Mouse (Mus musculus): ENCODE results near the gene Zfp646. TPM values are rescaled to one million over a fixed set of nuclear protein-coding genes. Genes with fewer than 3 reads are reported as not detected.

Gene Zfp646
- polyA plus RNA-seq, 1 experiment from 2014 or later: 10.9 TPM

GRCm38 (mm10) chr7:127866434-127866833 is 9.6 kb upstream of the Zfp646 start:
- Histone ChIP-seq H3K36me3 (peaks cover 38% of the 10 kb centered on the region), H3K9me3 (replicated peaks) (no peaks in the 10 kb centered on the region), H3K4me2 (replicated peaks) (no peak overlapping the region), H3K9ac (no peak overlapping the region), H3K4me1 (peaks cover 9% of the 10 kb centered on the region; the same call in 1 of the 2 replicates), H3K27ac (replicated peaks) (no peak overlapping the region), H3K4me3 (replicated peaks) (no peak overlapping the region), H3K27me3 (no peaks in the 10 kb centered on the region)
- no peak for ATAC-seq (ENCODE audit: insufficient number of reproducible peaks, low FRiP score, low TSS enrichment, low read depth)
- 94% methylated on average over 12 of the region's 12 CpGs for WGBS

DNA sequence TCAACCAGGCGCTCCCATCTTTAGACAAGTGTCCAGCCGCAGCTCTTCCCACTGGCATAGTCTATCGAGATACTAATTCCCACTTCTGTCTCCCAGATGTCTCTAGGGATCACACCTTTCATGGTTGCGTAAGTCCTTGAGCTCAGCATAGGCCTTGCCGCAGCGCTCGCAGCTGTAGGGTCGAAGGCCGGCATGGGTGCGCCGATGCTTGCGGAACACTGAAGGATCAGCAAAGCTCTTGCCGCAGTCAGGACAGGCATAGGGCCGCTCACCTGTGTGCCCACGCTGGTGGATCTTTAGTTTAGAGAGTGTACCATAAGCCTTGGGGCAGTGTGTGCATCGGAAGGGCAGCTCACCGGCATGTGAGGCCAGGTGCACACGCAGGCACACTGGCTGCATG is 8.4 kb upstream of the Zfp646 start:
- WGBS: 97% methylated on average over 18 of the region's 18 CpGs
- Histone ChIP-seq H3K9ac (no peak overlapping the region), H3K4me2 (replicated peaks) (no peak overlapping the region), H3K9me3 (replicated peaks) (no peaks in the 10 kb centered on the region), H3K27ac (replicated peaks) (no peak overlapping the region), H3K36me3 (peaks cover 38% of the 10 kb centered on the region), H3K4me3 (replicated peaks) (no peak overlapping the region), H3K27me3 (no peaks in the 10 kb centered on the region), H3K4me1 (peaks cover 9% of the 10 kb centered on the region; the same call in 1 of the 2 replicates)
- ATAC-seq (ENCODE audit: insufficient number of reproducible peaks, low FRiP score, low TSS enrichment, low read depth): no peak

DNA sequence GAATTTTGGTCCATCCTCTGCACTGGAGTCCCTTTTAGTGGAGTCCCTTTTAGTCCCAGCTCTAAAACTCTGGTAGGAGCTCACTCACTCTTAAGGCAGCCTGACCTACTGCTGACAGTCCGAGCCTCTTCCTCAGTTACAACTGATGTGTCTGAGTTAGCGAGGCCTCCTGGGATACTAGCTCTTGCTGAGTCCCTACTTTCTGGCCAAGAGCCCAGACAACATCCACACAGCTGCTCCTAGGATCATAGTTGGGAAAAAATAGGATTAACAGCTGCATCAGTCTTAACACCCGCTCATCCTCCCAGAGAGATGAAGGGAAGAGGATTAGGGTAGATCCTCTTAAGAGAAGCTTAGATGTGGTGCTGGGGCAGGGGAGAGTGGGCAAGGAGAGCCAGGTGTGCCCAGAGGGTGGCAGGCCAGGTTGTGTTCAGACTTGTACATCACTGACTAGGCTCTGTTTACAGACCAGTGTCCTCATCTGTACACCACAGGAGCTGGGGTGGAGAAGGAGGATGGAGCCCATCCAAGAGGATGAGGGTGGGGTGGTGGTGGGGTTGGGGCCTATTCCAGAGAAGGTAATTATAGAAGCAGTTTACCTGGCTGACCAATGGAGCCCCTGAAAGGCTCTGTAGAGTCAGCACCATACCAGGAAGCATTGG is 6.7 kb upstream of the Zfp646 start:
- Histone ChIP-seq H3K4me3 (replicated peaks) (no peak overlapping the region), H3K9ac (no peak overlapping the region), H3K27ac (replicated peaks) (peak overlapping the region; percentile 31), H3K27me3 (no peaks in the 10 kb centered on the region), H3K4me1 (peaks cover 13% of the 10 kb centered on the region), H3K4me2 (replicated peaks) (no peak overlapping the region), H3K9me3 (replicated peaks) (no peaks in the 10 kb centered on the region), H3K36me3 (peaks cover 44% of the 10 kb centered on the region)
- ATAC-seq (ENCODE audit: insufficient number of reproducible peaks, low FRiP score, low TSS enrichment, low read depth): peak; percentile 59
- WGBS: 37% methylated on average over 3 of the region's 3 CpGs

DNA sequence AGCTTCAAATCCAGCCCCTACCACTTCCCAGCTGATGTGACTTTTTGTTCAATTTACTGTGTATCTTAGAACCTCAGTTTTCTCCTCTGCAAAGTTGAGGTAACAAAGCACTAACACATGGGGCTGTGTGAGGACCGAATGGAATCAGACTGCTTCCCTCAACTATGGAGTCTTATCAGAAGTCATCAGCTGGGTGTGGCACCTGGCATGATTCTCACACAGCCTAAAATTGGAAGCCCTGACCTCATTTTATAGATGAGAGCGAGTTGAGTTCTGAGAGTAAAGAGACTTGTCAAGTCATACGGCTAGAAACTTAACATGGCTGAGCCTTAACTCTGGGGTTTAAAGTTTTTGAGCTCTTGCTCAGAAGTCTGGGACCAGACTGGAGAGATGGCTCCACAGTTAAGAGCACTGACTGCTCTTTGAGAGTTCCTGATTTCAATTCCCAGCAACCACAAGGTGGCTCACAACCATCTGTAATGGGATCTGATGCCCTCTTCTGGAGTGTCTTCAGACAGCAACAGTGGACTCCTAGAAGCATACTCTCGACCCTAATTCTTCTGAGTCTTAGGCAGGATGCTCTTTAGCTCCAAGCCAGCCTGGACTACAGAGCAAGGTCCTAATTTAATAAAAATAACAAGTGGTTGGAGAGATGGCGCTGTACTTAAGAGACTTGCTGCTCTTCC is 5.7 kb upstream of the Zfp646 start:
- Histone ChIP-seq H3K4me1 (peaks cover 21% of the 10 kb centered on the region), H3K4me2 (replicated peaks) (no peak overlapping the region), H3K27ac (replicated peaks) (no peak overlapping the region), H3K4me3 (replicated peaks) (no peak overlapping the region), H3K9ac (no peak overlapping the region), H3K36me3 (peaks cover 38% of the 10 kb centered on the region), H3K27me3 (no peaks in the 10 kb centered on the region), H3K9me3 (replicated peaks) (no peaks in the 10 kb centered on the region)
- 74% methylated on average over 5 of the region's 5 CpGs for WGBS
- no peak for ATAC-seq (ENCODE audit: insufficient number of reproducible peaks, low FRiP score, low TSS enrichment, low read depth)

DNA sequence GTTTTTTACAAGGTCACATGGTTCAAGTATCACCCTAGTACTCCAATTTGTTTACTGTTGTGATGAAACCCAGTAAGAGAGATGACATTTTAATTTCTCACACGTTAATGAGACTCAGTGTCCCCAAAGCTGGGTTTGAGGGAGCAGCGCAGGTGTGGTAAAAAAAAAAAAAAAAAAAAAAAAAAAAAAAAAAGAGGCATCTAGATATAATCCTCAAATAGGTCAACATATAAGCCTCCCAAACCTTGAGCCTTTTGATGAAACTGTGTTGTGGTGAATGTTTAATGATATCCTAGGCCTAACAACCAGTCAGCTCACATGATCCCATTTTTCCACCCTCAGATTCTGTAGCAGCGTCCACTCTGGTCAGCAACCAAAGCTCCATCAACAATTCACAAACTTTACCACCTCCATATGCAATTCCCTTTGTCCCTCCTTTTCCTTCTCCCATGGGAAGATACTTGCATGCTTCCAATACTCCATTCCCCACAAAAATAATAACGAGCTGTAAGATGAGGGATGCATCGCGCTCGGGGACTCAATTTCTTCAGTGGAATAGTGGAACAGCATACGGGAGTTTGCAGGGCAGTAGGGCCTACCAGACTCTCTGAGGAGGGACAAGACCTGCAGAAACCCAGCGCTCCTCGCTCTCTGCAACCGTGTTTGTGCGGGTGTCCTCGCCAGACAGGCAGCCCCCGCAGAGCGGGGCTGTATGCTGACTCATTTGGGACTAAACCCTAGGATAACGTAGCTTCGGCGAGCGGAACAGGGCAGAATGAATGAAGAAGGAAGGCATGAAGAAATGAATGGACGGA is 1.0 kb upstream of the Zfp646 start:
- ATAC-seq (ENCODE audit: insufficient number of reproducible peaks, low FRiP score, low TSS enrichment, low read depth): no peak
- Histone ChIP-seq H3K4me3 (replicated peaks) (peak overlapping the region; percentile 82), H3K27ac (replicated peaks) (peak overlapping the region; percentile 99), H3K9ac (peak overlapping the region; percentile 93), H3K4me1 (peaks cover 23% of the 10 kb centered on the region), H3K9me3 (replicated peaks) (no peaks in the 10 kb centered on the region), H3K4me2 (replicated peaks) (peak overlapping the region; percentile 76), H3K36me3 (peaks cover 29% of the 10 kb centered on the region), H3K27me3 (no peaks in the 10 kb centered on the region)
- 4% methylated on average over 20 of the region's 20 CpGs for WGBS

GRCm38 (mm10) chr7:127875627-127876001 is 407 bp upstream of the Zfp646 start:
- Histone ChIP-seq H3K27ac (replicated peaks) (peak overlapping the region; percentile 99), H3K4me3 (replicated peaks) (peak overlapping the region; percentile 82), H3K9ac (peak overlapping the region; percentile 93), H3K4me2 (replicated peaks) (peak overlapping the region; percentile 76), H3K27me3 (no peaks in the 10 kb centered on the region), H3K36me3 (peaks cover 35% of the 10 kb centered on the region), H3K4me1 (peaks cover 23% of the 10 kb centered on the region), H3K9me3 (replicated peaks) (no peaks in the 10 kb centered on the region)
- peak; percentile 94 for ATAC-seq (ENCODE audit: insufficient number of reproducible peaks, low FRiP score, low TSS enrichment, low read depth)
- WGBS: under 1% methylated on average over 43 of the region's 43 CpGs

GRCm38 (mm10) chr7:127876467-127877348 is 687 bp downstream of the Zfp646 start, which contains the start of gene Zfp668:
TSS of gene Zfp668 (minus strand) at chr7:127876828.
- H3K9me3 ChIP-seq (replicated peaks): no peaks in the 10 kb centered on the region
- peaks cover 23% of the 10 kb centered on the region for H3K4me1 ChIP-seq
- under 1% methylated on average over 60 of the region's 60 CpGs for WGBS
- peak within 1 kb of the TSS; percentile 82 for H3K4me3 ChIP-seq (replicated peaks)
- peaks cover 46% of the 10 kb centered on the region for H3K36me3 ChIP-seq
- H3K27ac ChIP-seq (replicated peaks): peak within 1 kb of the TSS; percentile 99
- peak within 1 kb of the TSS; percentile 76 for H3K4me2 ChIP-seq (replicated peaks)
- ATAC-seq (ENCODE audit: insufficient number of reproducible peaks, low FRiP score, low TSS enrichment, low read depth): peak; percentile 64
- peak within 1 kb of the TSS; percentile 93 for H3K9ac ChIP-seq
- H3K27me3 ChIP-seq: no peaks in the 10 kb centered on the region

- no peaks in the 10 kb centered on the region for H3K27me3 ChIP-seq
- no peak overlapping the region for H3K4me2 ChIP-seq (replicated peaks)
- H3K9me3 ChIP-seq (replicated peaks): no peaks in the 10 kb centered on the region
- peaks cover 38% of the 10 kb centered on the region for H3K4me1 ChIP-seq
- H3K9ac ChIP-seq: no peak overlapping the region
- no peak overlapping the region for H3K27ac ChIP-seq (replicated peaks)
- peaks cover 65% of the 10 kb centered on the region for H3K36me3 ChIP-seq
- WGBS: 94% methylated on average over 9 of the region's 9 CpGs
- H3K4me3 ChIP-seq (replicated peaks): no peak overlapping the region
- no peak for ATAC-seq (ENCODE audit: insufficient number of reproducible peaks, low FRiP score, low TSS enrichment, low read depth)
Observed at GRCm38 (mm10) chr7:127879301-127879700, 3.3 kb downstream of the Zfp646 start.

DNA sequence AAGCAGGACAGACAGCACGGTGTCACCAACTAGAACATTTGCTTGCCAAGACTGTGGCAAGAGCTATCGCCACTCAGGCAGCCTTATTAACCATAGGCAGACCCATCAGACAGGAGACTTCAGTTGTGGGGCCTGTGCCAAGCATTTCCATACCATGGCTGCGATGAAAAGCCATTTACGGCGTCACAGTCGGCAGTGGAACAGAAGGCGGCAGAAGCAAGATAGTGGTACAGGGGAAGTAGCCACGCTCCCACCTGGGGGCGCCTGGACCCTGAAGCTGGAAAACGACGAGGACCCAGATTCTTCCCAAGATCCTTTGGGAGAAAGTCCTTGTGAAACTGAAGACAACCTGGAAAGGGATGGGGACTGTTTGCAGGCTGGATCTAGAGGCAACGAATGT is 4.4 kb downstream of the Zfp646 start:
- ATAC-seq (ENCODE audit: insufficient number of reproducible peaks, low FRiP score, low TSS enrichment, low read depth): no peak
- Histone ChIP-seq H3K4me2 (replicated peaks) (no peak overlapping the region), H3K9ac (no peak overlapping the region), H3K36me3 (peaks cover 76% of the 10 kb centered on the region), H3K27ac (replicated peaks) (no peak overlapping the region), H3K27me3 (no peaks in the 10 kb centered on the region), H3K9me3 (replicated peaks) (no peaks in the 10 kb centered on the region), H3K4me1 (peaks cover 38% of the 10 kb centered on the region), H3K4me3 (replicated peaks) (no peak overlapping the region)
- WGBS: 84% methylated on average over 12 of the region's 12 CpGs

DNA sequence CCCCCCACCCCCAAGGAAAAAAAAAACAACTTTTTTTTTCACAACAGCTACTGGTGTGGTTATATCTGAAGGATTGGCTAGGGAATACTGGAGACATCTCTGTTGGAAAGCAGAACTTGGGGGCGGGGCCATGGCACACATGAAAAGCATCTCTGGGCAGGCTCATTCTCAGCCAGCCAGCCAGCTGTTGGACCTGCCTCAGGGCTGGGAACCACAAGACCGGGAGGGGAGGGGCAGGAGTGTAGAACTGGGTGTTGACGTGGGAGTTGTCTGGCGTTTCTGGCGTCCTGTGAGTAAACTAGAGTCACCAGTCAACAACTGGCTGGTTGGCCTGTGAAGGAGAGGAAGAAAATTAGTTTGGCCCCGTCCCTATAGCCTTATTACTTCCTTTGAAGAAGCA is 9.9 kb downstream of the Zfp646 start:
- ATAC-seq (ENCODE audit: insufficient number of reproducible peaks, low FRiP score, low TSS enrichment, low read depth): no peak
- Histone ChIP-seq H3K27me3 (no peaks in the 10 kb centered on the region), H3K4me3 (replicated peaks) (no peak overlapping the region), H3K9me3 (replicated peaks) (no peaks in the 10 kb centered on the region), H3K36me3 (peaks cover 90% of the 10 kb centered on the region), H3K4me1 (peaks cover 37% of the 10 kb centered on the region), H3K4me2 (replicated peaks) (no peak overlapping the region), H3K9ac (no peak overlapping the region), H3K27ac (replicated peaks) (peak overlapping the region; percentile 6; the same call in 1 of the 2 replicates)
- 35% methylated on average over 6 of the region's 6 CpGs for WGBS
